Mouse (Mus musculus) hindbrain, embryonic 14.5 days (tissue): ENCODE data around the gene Mgam. TPM values are rescaled to one million over a fixed set of nuclear protein-coding genes. Genes with fewer than 3 reads are reported as not detected.
"Not testable (repeated sequence)": the region's sequence is repeated elsewhere in the genome, so short reads cannot be mapped to it uniquely, and the experiment has no call there.

Experiments
- ATAC-seq: fragments of 200-750 bp; cut with Nextera tagmentation; 2 replicates; pipeline ENCODE4 v1.8.0; 2017; ENCODE audit warnings: moderate number of reproducible peaks, mild to moderate bottlenecking, moderate TSS enrichment, moderate library complexity; ENCODE audit not compliant: low FRiP score
- DNase-seq: peaks from one replicate; pipeline ENCODE4 v3.0.0-alpha.2; 2015; ENCODE audit warnings: low spot score
- H3K27ac ChIP-seq: fragments of 300-500 bp; sonication (generic); 2 replicates; pipeline ENCODE4 v1.5.1; 2014; ENCODE audit warnings: mild to moderate bottlenecking, moderate library complexity
- H3K27me3 ChIP-seq: fragments of 300-500 bp; sonication (generic); 2 replicates; pipeline ENCODE4 v1.6.1; 2014; ENCODE audit warnings: mild to moderate bottlenecking, low read length, mixed read lengths; ENCODE audit not compliant: control insufficient read depth, insufficient read depth
- H3K36me3 ChIP-seq: fragments of 300-500 bp; sonication (generic); replicated peaks from 2 replicates; pipeline ENCODE4 v1.6.1; 2014; ENCODE audit not compliant: control insufficient read depth, insufficient read depth
- H3K4me1 ChIP-seq: fragments of 300-500 bp; sonication (generic); replicated peaks from 2 replicates; pipeline ENCODE4 v1.6.1; 2014; ENCODE audit warnings: antibody characterized with exemption, low read length, mixed read lengths; ENCODE audit not compliant: control insufficient read depth, insufficient read depth
- H3K4me2 ChIP-seq: fragments of 300-500 bp; sonication (generic); replicated peaks from 2 replicates; pipeline ENCODE4 v1.6.1; 2014; ENCODE audit warnings: mild to moderate bottlenecking, moderate library complexity
- H3K4me3 ChIP-seq: fragments of 300-500 bp; sonication (generic); replicated peaks from 2 replicates; pipeline ENCODE4 v1.5.1; 2014; ENCODE audit warnings: mild to moderate bottlenecking, low read length
- H3K9ac ChIP-seq: fragments of 300-500 bp; sonication (generic); 2 replicates; pipeline ENCODE4 v1.6.1; 2014
- H3K9me3 ChIP-seq: fragments of 300-500 bp; sonication (generic); 2 replicates; pipeline ENCODE4 v1.6.1; 2016; ENCODE audit warnings: low read length; ENCODE audit not compliant: control insufficient read depth
- WGBS: fragments of 180-500 bp; shearing (Covaris S2); extraction: QIAGEN DNeasy Blood & Tissue Kit; methylation state at CpG from one replicate; pipeline ENCODE4 v1.1.7; 2014; 5-methylcytosine and 5-hydroxymethylcytosine counted together
- polyA plus RNA-seq: library from polyadenylated mRNA; unstranded; fragments of >200 nt; fragmentation: Nextera tagmentation; extraction: Ambion mirVana; gene quantifications from 2 replicates; pipeline ENCODE4 v1.2.1, GENCODE M21; 2014

Gene Mgam
- 0.13 and 0.28 TPM in 2 replicates for polyA plus RNA-seq

DNA sequence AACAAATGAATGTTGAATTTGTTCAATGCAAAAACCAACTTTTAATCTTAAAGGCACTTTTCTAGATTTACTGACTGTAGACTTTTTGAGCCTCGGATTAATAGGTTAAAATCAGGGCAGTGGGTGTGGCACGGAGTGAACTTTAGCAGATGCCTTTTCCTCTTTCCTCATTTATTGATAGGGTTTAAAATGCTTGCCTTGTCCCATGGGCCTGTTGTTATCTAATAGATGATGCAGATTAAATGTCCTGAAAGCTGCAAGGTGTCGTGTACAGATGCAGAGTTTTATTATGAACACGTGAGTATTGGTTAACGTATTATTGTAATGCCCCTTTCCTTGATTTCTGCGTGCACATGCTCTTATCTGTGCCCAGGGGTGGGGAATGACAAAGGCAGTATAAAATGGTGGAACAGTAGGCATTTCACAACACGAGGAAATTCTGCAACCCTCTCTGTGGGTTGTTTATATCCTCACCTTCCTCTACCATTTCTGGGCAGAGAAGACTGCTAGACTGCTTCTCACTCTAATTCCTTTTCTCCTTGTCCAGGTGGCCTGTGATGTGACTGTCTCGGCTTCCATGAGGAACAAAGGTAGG is at the start of gene Mgam:
Gene Mgam (plus strand): TSS at position 426 of the 595 bp plus-strand sequence.
- Histone ChIP-seq H3K4me2 (no peak within 1 kb of the TSS), H3K4me1 (no peaks in the 10 kb centered on the region), H3K36me3 (no peaks in the 10 kb centered on the region), H3K4me3 (no peak within 1 kb of the TSS), H3K27ac (no peak within 1 kb of the TSS), H3K9ac (no peak within 1 kb of the TSS), H3K27me3 (no peaks in the 10 kb centered on the region), H3K9me3 (no peaks in the 10 kb centered on the region)
- DNase-seq (no peak), ATAC-seq (no peak)
- 83% methylated on average over 8 of the region's 8 CpGs for WGBS

DNA sequence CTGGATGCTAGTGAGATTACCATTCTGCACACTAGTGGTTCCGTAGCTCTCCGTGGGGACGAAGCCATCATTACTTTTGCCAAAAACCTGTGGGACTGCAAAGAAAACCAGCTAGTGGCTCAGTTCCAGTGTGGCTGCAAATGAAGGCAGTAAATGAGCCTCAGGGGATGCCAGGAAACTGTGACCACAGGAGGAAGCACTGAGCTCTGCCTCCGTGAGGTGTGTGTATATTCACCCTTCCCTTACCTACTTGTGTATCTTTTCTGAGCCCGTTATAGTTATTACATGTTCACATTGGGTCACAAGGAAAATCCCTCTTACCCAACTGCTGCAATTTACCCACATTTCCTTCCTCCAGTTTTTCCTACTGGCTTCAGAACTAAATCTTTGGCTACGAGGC is 44.3 kb upstream of the Mgam start:
- 83% methylated on average over 6 of the region's 6 CpGs for WGBS
- Histone ChIP-seq H3K27me3 (no peaks in the 10 kb centered on the region), H3K4me1 (no peaks in the 10 kb centered on the region), H3K9ac (no peak overlapping the region), H3K4me3 (no peak overlapping the region), H3K4me2 (no peak overlapping the region), H3K27ac (no peak overlapping the region), H3K9me3 (no peaks in the 10 kb centered on the region), H3K36me3 (no peaks in the 10 kb centered on the region)
- ATAC-seq, result no peak
- DNase-seq, result no peak

DNA sequence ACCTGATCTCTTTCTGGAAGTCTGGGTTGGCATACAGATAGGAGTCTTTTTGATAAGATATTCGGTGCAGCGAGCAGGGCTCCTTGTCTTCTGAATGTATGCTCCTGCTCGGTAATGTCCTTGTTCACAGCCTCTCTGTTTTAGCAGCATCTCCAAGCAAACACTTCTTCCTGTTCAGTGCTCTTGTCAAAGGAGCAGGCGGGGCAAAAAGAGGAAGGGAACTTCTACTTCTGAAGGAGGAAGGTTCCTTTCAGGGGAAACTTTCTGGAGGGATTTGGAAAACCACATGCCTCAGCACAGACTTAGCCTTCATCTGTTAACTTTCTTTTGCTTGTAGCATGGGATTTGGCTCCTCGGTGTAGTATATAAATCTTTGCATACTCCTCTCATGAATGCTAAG is 43.0 kb upstream of the Mgam start, which contains the start of gene Clec5a:
Gene Clec5a (minus strand): TSS at position 177 of the 400 bp plus-strand sequence.
- Histone ChIP-seq H3K4me3 (no peak within 1 kb of the TSS), H3K27ac (no peak within 1 kb of the TSS), H3K36me3 (no peaks in the 10 kb centered on the region), H3K4me1 (no peaks in the 10 kb centered on the region), H3K9me3 (no peaks in the 10 kb centered on the region), H3K4me2 (no peak within 1 kb of the TSS), H3K9ac (no peak within 1 kb of the TSS), H3K27me3 (no peaks in the 10 kb centered on the region)
- WGBS, result 88% methylated on average over 5 of the region's 5 CpGs
- no peak for ATAC-seq
- DNase-seq, result no peak

DNA sequence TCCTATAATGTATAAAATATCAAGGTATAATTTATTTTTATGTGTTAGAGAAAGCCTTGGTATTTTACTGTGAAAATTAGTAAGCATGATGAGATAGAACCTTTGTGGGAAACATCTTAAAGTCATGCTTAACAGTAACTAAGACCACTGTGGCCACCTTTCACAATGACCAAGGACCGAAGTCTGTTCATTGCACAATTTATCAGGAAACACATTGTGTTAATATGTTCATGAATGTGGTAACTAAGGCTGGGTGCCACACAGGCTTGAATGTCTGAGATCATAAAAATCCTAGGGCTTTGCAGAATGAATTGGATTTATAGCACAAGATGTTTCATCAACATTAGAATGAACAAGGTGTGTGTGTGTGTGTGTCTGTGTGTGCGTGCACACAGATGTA is 40.3 kb upstream of the Mgam start:
- no peaks in the 10 kb centered on the region for H3K4me1 ChIP-seq
- over 99% methylated on average over 2 of the region's 2 CpGs for WGBS
- no peak overlapping the region for H3K4me2 ChIP-seq
- H3K27ac ChIP-seq, result no peak overlapping the region
- no peak overlapping the region for H3K4me3 ChIP-seq
- no peaks in the 10 kb centered on the region for H3K36me3 ChIP-seq
- H3K9ac ChIP-seq, result no peak overlapping the region
- no peaks in the 10 kb centered on the region for H3K9me3 ChIP-seq
- DNase-seq (no peak), ATAC-seq (no peak)
- no peaks in the 10 kb centered on the region for H3K27me3 ChIP-seq

DNA sequence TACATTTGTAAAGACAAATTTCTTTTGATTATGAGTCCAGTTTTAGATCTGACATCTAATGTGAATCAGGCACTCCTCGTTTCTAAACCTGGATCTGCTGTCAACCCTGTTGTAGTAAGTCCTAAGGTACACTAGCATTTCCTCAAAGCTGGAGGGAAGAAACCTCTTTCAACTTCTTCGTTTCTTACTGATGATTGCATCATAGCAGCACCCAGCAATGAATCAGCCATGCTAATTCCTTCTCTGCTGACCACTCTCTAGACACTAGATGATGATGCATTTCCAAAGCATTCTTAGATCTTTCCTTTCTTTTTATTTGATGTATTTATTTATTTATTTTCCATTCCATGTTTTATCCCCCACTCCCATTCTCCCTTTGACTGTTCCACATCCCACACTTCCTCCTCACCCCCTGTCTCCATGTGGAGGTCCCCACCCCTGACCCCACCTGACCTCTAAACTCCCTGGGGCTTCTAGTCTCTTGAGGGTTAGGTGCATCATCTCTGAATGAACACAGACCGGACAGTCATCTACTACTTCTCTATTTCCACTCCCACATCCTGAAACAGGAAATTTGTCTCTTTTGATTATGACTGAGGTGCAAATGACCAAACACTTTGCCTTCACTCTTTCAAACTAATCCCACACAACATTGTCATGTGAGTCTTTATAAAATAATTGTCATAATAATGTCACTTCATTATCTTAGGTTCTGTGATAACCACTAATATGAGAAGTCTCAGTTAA is 33.7 kb upstream of the Mgam start:
- Histone ChIP-seq H3K36me3 (no peaks in the 10 kb centered on the region), H3K9ac (no peak overlapping the region), H3K4me3 (no peak overlapping the region), H3K4me2 (no peak overlapping the region), H3K9me3 (no peaks in the 10 kb centered on the region), H3K27me3 (no peaks in the 10 kb centered on the region), H3K4me1 (no peaks in the 10 kb centered on the region), H3K27ac (no peak overlapping the region)
- 83% methylated on average over 3 of the region's 3 CpGs for WGBS
- no peak for ATAC-seq
- no peak for DNase-seq

DNA sequence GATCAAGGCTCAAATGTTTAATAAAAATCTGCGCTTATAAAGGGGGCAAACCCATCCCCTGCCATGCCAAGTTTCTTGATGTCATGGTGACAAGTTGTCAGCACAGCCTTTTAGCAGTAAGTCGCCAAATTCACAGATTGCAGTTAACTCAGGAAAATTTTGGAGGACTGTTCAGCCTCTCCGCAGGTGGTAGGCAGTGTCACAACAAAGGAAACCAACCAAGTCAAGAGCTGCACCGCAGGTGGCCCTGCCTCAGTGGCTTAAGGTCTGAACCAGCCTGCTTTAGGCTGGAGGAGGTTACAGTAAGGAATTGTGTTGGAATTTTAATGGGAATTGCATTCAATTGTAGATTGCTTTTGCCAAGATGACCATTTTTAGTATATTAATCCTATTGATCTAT is 30.1 kb upstream of the Mgam start:
- not testable (repeated sequence) for H3K9ac ChIP-seq, ATAC-seq, H3K36me3 ChIP-seq, H3K9me3 ChIP-seq, H3K4me2 ChIP-seq, DNase-seq, H3K27me3 ChIP-seq, H3K4me3 ChIP-seq, H3K4me1 ChIP-seq, H3K27ac ChIP-seq
- 35% methylated on average over 4 of the region's 4 CpGs for WGBS

DNA sequence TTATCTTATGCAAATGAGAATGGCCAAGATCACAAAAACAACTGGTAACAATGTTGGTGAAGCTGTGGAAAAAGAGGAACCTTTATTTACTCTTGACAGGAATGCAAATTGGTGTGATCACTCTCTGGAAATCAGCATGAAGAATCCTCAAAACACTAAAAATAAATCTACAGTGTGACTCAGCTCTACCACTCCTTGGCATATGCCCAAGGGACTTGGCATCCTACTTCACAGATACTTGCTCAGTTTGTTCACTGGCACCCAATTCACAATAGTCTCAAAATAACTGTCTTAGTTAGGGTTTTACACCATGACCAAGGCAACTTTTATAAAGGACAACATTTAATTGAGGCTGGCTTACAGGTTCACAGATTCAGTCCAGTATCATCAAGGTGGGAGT is 21.2 kb upstream of the Mgam start:
- no peak for ATAC-seq
- Histone ChIP-seq H3K27ac (no peak overlapping the region), H3K9me3 (no peaks in the 10 kb centered on the region), H3K9ac (no peak overlapping the region), H3K36me3 (no peaks in the 10 kb centered on the region), H3K27me3 (no peaks in the 10 kb centered on the region), H3K4me1 (no peaks in the 10 kb centered on the region), H3K4me3 (no peak overlapping the region), H3K4me2 (no peak overlapping the region)
- DNase-seq, result no peak

DNA sequence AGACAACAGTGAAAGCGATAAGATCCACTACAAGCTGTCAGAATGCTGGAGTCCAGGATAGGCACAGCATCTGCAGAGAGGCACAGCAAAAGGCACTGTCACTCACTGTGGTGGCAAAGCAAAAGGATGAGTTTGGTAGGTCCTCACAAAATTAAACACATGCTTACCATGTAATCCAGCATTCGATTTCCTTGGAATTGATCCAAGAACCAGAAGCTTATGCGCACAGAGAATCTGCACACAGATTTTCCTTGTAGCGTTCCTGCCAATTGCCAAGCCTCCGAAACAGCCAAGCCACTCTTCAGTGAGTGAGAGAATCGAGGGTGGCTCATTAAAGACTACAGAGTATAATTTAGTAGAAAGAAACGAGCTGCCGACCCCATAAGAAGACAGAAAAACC is 18.4 kb upstream of the Mgam start:
- Histone ChIP-seq H3K4me2 (no peak overlapping the region), H3K36me3 (no peaks in the 10 kb centered on the region), H3K9me3 (no peaks in the 10 kb centered on the region), H3K4me1 (no peaks in the 10 kb centered on the region), H3K27ac (no peak overlapping the region), H3K4me3 (no peak overlapping the region), H3K27me3 (no peaks in the 10 kb centered on the region), H3K9ac (no peak overlapping the region)
- DNase-seq (no peak), ATAC-seq (no peak)
- WGBS, result 71% methylated on average over 8 of the region's 8 CpGs

DNA sequence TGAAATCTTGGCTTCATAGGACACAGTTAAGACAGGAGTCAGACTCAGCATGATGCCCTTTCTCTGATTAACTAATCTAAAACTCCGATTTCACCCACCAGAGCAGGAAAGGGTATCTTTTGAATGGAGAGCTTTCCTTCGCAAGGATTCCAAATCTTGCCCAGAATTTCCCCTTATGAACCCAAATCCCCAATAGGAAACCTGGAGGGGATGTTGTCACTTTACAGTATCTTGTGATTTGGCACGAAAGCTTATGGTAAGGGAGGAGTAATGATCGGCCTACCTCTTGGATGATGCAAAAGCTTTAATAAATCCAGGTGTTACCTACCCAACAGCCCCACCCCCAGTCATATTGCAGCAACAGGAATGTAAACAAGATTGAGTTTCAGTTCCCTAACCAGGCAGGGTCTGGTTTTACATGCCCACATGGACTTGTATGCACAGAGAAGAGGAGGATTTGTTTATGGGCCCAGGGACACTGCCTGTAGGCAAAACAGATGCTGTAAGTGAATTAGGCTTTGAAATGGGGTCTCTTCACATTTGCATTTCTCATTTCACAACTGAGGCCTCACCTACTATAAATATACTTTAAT is 15.3 kb upstream of the Mgam start, which contains the start of gene Tas2r138:
Gene Tas2r138 (minus strand): TSS at position 51 of the 593 bp plus-strand sequence.
- no peaks in the 10 kb centered on the region for H3K9me3 ChIP-seq
- 96% methylated on average over 4 of the region's 4 CpGs for WGBS
- no peak within 1 kb of the TSS for H3K9ac ChIP-seq
- no peaks in the 10 kb centered on the region for H3K4me1 ChIP-seq
- no peak within 1 kb of the TSS for H3K4me2 ChIP-seq
- H3K36me3 ChIP-seq, result no peaks in the 10 kb centered on the region
- ATAC-seq (no peak), DNase-seq (no peak)
- H3K4me3 ChIP-seq, result no peak within 1 kb of the TSS
- H3K27ac ChIP-seq, result no peak within 1 kb of the TSS
- no peaks in the 10 kb centered on the region for H3K27me3 ChIP-seq
